Mouse (Mus musculus): Measurements from ENCODE around the gene Cyp21a1. TPM values are rescaled to one million over a fixed set of nuclear protein-coding genes. Genes with fewer than 3 reads are reported as not detected.

Cyp21a1 gene
- total RNA-seq, 1 experiment, result 0.27 TPM

DNA sequence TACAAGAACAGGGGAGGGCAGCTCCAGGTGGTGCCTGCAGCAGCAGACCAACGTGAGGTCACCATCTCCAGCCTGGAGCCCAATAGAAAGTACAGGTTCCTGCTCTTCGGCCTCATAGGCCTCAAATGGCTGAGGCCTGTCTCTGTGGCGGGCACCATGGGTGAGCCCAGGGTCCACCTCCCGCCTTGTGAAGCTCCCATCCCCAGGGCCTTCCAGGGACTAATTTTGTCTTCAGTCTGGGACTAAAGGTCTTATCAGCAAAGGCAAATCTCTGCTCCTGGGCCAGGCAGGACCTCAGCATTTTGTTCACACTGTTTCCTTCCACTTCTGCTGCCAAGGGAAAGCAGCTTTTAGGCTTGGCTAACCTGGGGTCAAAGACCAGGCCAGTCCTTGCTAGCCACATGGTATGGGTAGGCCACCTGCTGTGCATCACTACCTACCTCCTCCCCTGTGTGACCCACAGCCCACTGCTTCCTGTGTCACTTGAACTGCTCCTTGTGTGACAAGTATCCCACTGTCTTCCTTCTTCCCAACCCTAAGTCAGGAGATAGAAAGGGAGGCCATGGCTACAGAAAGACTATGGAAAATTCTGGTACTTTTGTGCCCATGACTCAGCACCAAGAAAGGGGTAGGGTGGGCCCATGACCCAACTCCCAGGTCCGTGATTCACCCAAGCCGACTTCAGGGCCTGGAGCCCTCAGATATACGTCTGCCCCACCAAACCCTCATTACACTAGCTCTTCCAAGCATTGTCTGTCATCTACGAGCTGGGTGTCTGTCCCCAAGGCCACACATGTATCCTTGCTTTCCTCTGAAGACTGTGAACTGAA lies 7.8 kb downstream of the Cyp21a1 start:
- Histone ChIP-seq H3K4me3 (ENCODE audit: insufficient read depth in 1 of 2, low read depth in 1 of 2, low read length in 2 of 2, poor library complexity in 1 of 2, severe bottlenecking in 1 of 2) (no peak overlapping the region), H3K9ac (ENCODE audit: insufficient read depth, low read depth, low read length, poor library complexity, severe bottlenecking) (no peak overlapping the region), H3K27ac (ENCODE audit: insufficient read depth, low read depth, low read length, poor library complexity, severe bottlenecking) (no peak overlapping the region), H3K9me3 (ENCODE audit: control insufficient read depth, insufficient read depth, low read depth, low read length) (no peaks in the 10 kb centered on the region), H3K4me1 (ENCODE audit: control insufficient read depth in 2 of 2, insufficient read depth in 2 of 2, low read length in 2 of 2, poor library complexity in 1 of 2) (no peaks in the 10 kb centered on the region), H3K36me3 (ENCODE audit: control insufficient read depth, insufficient read depth, low read length, poor library complexity, severe bottlenecking) (no peaks in the 10 kb centered on the region)
- TF ChIP-seq MAFK (IDR thresholded peaks at IDR 0.05; ENCODE audit: insufficient read depth, low read depth, low read length) (no peak), CHD2 (IDR thresholded peaks at IDR 0.05; ENCODE audit: low read depth, low read length) (no peak), ZC3H11A (IDR thresholded peaks at IDR 0.05; ENCODE audit: borderline replicate concordance, low read depth, low read length) (no peak), ZNF384 (IDR thresholded peaks at IDR 0.05; ENCODE audit: low read depth, low read length) (no peak), HCFC1 (IDR thresholded peaks at IDR 0.05; ENCODE audit: borderline replicate concordance, insufficient read depth, low read length) (no peak)
- DNase-seq (ENCODE audit: low read depth, low spot score), result no peak
- in situ Hi-C loops (cut with MboI; ENCODE audit: low sequenced_read_pairs in 2 of 2, unreplicated experiment in 2 of 2), result no loop called here

- no peak for TF ChIP-seq ZNF384 (IDR thresholded peaks at IDR 0.05; ENCODE audit: low read depth, low read length)
- no peak for TF ChIP-seq MAFK (IDR thresholded peaks at IDR 0.05; ENCODE audit: insufficient read depth, low read depth, low read length)
- no peak for TF ChIP-seq ZC3H11A (IDR thresholded peaks at IDR 0.05; ENCODE audit: borderline replicate concordance, low read depth, low read length)
- TF ChIP-seq HCFC1 (IDR thresholded peaks at IDR 0.05; ENCODE audit: borderline replicate concordance, insufficient read depth, low read length), result no peak
- TF ChIP-seq CHD2 (IDR thresholded peaks at IDR 0.05; ENCODE audit: low read depth, low read length), result no peak
- Histone ChIP-seq H3K27ac (ENCODE audit: insufficient read depth, low read depth, low read length, poor library complexity, severe bottlenecking) (no peak overlapping the region), H3K9me3 (ENCODE audit: control insufficient read depth, insufficient read depth, low read depth, low read length) (no peaks in the 10 kb centered on the region), H3K4me3 (ENCODE audit: insufficient read depth in 1 of 2, low read depth in 1 of 2, low read length in 2 of 2, poor library complexity in 1 of 2, severe bottlenecking in 1 of 2) (no peak overlapping the region), H3K4me1 (ENCODE audit: control insufficient read depth in 2 of 2, insufficient read depth in 2 of 2, low read length in 2 of 2, poor library complexity in 1 of 2) (no peaks in the 10 kb centered on the region), H3K9ac (ENCODE audit: insufficient read depth, low read depth, low read length, poor library complexity, severe bottlenecking) (no peak overlapping the region), H3K36me3 (ENCODE audit: control insufficient read depth, insufficient read depth, low read length, poor library complexity, severe bottlenecking) (no peaks in the 10 kb centered on the region)
- DNase-seq (ENCODE audit: low read depth, low spot score), result peak; percentile 24
- in situ Hi-C loops (cut with MboI; ENCODE audit: low sequenced_read_pairs in 2 of 2, unreplicated experiment in 2 of 2), result no loop called here
These were observed 8.7 kb downstream of the Cyp21a1 start for GRCm38 (mm10) chr17:34795633-34796032.

DNA sequence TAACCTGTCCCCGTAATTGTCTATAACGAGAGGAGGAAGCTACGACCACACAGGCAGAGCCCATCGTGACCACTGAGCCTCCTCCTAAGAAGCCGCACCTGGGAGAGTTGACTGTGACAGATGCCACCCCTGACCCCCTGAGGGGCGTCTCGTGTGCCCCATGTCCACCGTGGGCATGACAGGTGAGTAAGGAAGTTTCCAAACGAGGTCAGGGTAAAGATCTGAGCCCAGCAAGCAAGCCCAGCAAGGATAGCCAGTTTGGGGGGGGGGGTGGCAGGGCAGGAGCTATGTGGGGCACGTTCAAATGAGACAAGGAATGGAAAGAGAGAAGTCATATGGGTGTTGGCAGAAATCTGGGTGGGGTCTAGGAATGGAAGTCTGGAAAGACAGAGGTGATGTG lies 9.3 kb downstream of the Cyp21a1 start:
- TF ChIP-seq HCFC1 (IDR thresholded peaks at IDR 0.05; ENCODE audit: borderline replicate concordance, insufficient read depth, low read length), result no peak
- no peak for TF ChIP-seq CHD2 (IDR thresholded peaks at IDR 0.05; ENCODE audit: low read depth, low read length)
- no peak for TF ChIP-seq ZC3H11A (IDR thresholded peaks at IDR 0.05; ENCODE audit: borderline replicate concordance, low read depth, low read length)
- no peak for TF ChIP-seq MAFK (IDR thresholded peaks at IDR 0.05; ENCODE audit: insufficient read depth, low read depth, low read length)
- TF ChIP-seq ZNF384 (IDR thresholded peaks at IDR 0.05; ENCODE audit: low read depth, low read length), result no peak
- in situ Hi-C loops (cut with MboI; ENCODE audit: low sequenced_read_pairs in 2 of 2, unreplicated experiment in 2 of 2), result no loop called here
- Histone ChIP-seq H3K9ac (ENCODE audit: insufficient read depth, low read depth, low read length, poor library complexity, severe bottlenecking) (no peak overlapping the region), H3K4me1 (ENCODE audit: control insufficient read depth in 2 of 2, insufficient read depth in 2 of 2, low read length in 2 of 2, poor library complexity in 1 of 2) (no peaks in the 10 kb centered on the region), H3K9me3 (ENCODE audit: control insufficient read depth, insufficient read depth, low read depth, low read length) (no peaks in the 10 kb centered on the region), H3K4me3 (ENCODE audit: insufficient read depth in 1 of 2, low read depth in 1 of 2, low read length in 2 of 2, poor library complexity in 1 of 2, severe bottlenecking in 1 of 2) (no peak overlapping the region), H3K27ac (ENCODE audit: insufficient read depth, low read depth, low read length, poor library complexity, severe bottlenecking) (no peak overlapping the region), H3K36me3 (ENCODE audit: control insufficient read depth, insufficient read depth, low read length, poor library complexity, severe bottlenecking) (no peaks in the 10 kb centered on the region)
- DNase-seq (ENCODE audit: low read depth, low spot score), result no peak

- no peak for DNase-seq (ENCODE audit: low read depth, low spot score)
- Histone ChIP-seq H3K9me3 (ENCODE audit: control insufficient read depth, insufficient read depth, low read depth, low read length) (0 out of 2 replicates have a peak, but pooled peaks cover 5% of the 10 kb centered on the region), H3K4me1 (ENCODE audit: control insufficient read depth in 2 of 2, insufficient read depth in 2 of 2, low read length in 2 of 2, poor library complexity in 1 of 2) (no peaks in the 10 kb centered on the region), H3K4me3 (ENCODE audit: insufficient read depth in 1 of 2, low read depth in 1 of 2, low read length in 2 of 2, poor library complexity in 1 of 2, severe bottlenecking in 1 of 2) (no peak overlapping the region), H3K27ac (ENCODE audit: insufficient read depth, low read depth, low read length, poor library complexity, severe bottlenecking) (no peak overlapping the region), H3K9ac (ENCODE audit: insufficient read depth, low read depth, low read length, poor library complexity, severe bottlenecking) (no peak overlapping the region), H3K36me3 (ENCODE audit: control insufficient read depth, insufficient read depth, low read length, poor library complexity, severe bottlenecking) (no peaks in the 10 kb centered on the region)
- TF ChIP-seq CHD2 (IDR thresholded peaks at IDR 0.05; ENCODE audit: low read depth, low read length) (no peak), ZNF384 (IDR thresholded peaks at IDR 0.05; ENCODE audit: low read depth, low read length) (no peak), MAFK (IDR thresholded peaks at IDR 0.05; ENCODE audit: insufficient read depth, low read depth, low read length) (no peak), ZC3H11A (IDR thresholded peaks at IDR 0.05; ENCODE audit: borderline replicate concordance, low read depth, low read length) (no peak), HCFC1 (IDR thresholded peaks at IDR 0.05; ENCODE audit: borderline replicate concordance, insufficient read depth, low read length) (no peak)
- in situ Hi-C loops (cut with MboI; ENCODE audit: low sequenced_read_pairs in 2 of 2, unreplicated experiment in 2 of 2), result no loop called here
These were observed 26.6 kb downstream of the Cyp21a1 start for GRCm38 (mm10) chr17:34777680-34778325.

All from ES-E14 (cell line).